Mouse (Mus musculus) brain, embryonic 14.5 days (tissue): ENCODE measurements around the gene Mpzl1. TPM values are rescaled to one million over a fixed set of nuclear protein-coding genes. Genes with fewer than 3 reads are reported as not detected.

ENCODE experiments used
- DNase-seq: peaks from one replicate; pipeline ENCODE4 v3.0.0-alpha.2; 2011; ENCODE audit warnings: low read depth
- CTCF ChIP-seq: fragments of 200-500 bp; IDR thresholded peaks from 2 replicates; pipeline ENCODE4 v1.5.1; 2012; ENCODE audit warnings: inconsistent platforms, mild to moderate bottlenecking, moderate library complexity, borderline replicate concordance; ENCODE audit not compliant: insufficient read depth, insufficient read length; ENCODE audit errors: extremely low read depth
- POLR2A ChIP-seq: fragments of 200-500 bp; IDR thresholded peaks from 2 replicates; pipeline ENCODE4 v1.6.1; 2012; ENCODE audit warnings: mild to moderate bottlenecking, inconsistent platforms, borderline replicate concordance; ENCODE audit not compliant: poor library complexity, insufficient read depth, insufficient read length, severe bottlenecking; ENCODE audit errors: extremely low read depth
- polyA plus RNA-seq: library from polyadenylated mRNA; depleted of rRNA; stranded (reverse); fragments of >200 nt; gene quantifications from 2 replicates; pipeline ENCODE4 v1.2.3, GENCODE M21; 2012

Mpzl1 gene
- polyA plus RNA-seq, 1 experiment: 142 TPM

DNA sequence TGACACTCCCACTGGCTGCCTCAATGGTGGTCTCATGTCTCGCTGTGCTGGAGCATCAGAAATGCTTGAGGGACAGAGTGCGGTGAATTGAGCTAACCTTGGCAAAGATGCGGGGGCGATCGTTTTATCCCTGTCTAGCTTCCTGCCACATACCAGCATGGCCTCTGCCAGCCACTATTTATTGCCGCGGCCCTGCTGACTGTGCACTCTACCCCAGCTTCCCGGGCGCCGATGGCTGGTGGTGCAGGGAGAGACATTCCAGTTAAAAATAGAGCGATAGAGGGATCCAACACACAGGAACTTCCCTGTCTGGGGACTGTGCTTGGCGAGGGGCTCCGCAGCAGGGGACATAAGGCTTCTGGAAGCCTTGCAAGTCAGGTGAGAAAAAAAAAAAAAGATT is 33.0 kb upstream of the Mpzl1 start:
- DNase-seq: no peak
- TF ChIP-seq POLR2A (no peak), CTCF (no peak)

- no peak for TF ChIP-seq CTCF
- TF ChIP-seq POLR2A: no peak
- no peak for DNase-seq
Observed at GRCm38 (mm10) chr1:165666944-165667343, 32.6 kb upstream of the Mpzl1 start.

- no peak for DNase-seq
- no peak for TF ChIP-seq POLR2A
- TF ChIP-seq CTCF: no peak
Observed at GRCm38 (mm10) chr1:165665758-165666157, 31.4 kb upstream of the Mpzl1 start.

DNA sequence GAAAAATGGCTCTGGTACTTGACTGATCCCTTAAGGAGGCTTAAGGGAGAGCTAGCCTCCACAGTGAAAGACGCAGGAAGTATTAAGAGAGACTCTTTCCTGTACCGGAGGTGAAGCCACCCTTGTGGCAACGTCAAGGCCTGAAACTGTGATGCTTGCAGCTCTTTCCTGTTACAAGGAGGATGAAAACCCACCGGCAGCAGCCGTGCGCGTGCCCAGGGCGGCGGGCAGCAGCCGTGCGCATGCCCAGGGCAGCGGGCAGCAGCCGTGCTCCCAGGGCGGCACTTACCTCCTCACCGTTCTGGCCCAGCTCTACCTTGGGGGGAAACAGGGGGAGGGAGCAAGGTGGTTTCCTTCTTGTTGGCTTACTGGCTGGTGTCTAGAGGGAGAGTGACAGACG is 28.9 kb upstream of the Mpzl1 start:
- TF ChIP-seq CTCF (no peak), POLR2A (no peak)
- no peak for DNase-seq

DNA sequence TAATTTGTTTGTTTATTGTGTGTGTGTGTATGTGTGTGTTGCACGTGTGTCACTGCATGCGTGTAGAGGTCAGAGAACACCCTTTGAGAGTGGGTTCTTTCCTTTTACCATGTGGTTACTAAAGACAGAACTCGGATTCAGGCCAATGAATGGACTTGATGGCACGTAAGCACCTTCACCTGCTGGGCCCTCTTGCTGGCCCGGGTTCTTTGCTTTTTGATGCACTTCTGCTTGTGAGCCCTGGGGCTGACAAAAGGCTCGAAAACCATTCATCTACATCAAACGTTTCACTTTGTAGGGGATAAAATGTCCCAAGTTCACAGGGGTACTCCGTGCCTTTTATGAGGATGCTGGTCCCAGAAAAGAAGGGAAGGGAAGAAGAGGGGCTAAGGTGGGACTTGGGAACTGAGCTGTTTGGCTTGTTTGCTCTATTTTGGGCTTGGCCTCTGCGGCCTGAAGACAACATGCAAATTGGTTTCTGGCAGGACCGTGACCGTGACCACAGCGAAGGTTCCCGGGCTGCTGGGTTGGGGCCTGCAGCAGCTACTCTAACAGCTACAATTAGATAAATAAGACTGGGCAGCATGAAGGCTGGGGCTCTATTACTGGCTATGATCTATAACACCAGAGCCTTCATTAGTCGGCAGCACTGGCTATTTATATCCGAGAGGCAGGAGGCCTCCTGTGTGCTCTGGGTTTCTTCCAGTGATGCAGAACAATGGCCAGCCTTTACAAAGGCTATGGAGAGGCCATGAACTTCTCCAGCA is 28.3 kb upstream of the Mpzl1 start:
- TF ChIP-seq CTCF (no peak), POLR2A (no peak)
- DNase-seq: peak; percentile 60

- TF ChIP-seq CTCF (no peak), POLR2A (no peak)
Observed at GRCm38 (mm10) chr1:165661725-165662124, 27.4 kb upstream of the Mpzl1 start.

GRCm38 (mm10) chr1:165661191-165661590 is 26.9 kb upstream of the Mpzl1 start:
- TF ChIP-seq CTCF (no peak), POLR2A (no peak)
- DNase-seq: no peak

More at GRCm38 (mm10) chr1:165661725-165662124, 27.4 kb upstream of the Mpzl1 start:
- no peak for DNase-seq

GRCm38 (mm10) chr1:165660774-165661173 is 26.4 kb upstream of the Mpzl1 start:
- TF ChIP-seq CTCF: peak; percentile 80
- TF ChIP-seq POLR2A: no peak
- DNase-seq: peak; percentile 85

- DNase-seq: peak; percentile 88
- TF ChIP-seq POLR2A (no peak), CTCF (peak; percentile 68; the same call in 1 of the 2 replicates)
Observed at GRCm38 (mm10) chr1:165658602-165659001, 24.3 kb upstream of the Mpzl1 start.

GRCm38 (mm10) chr1:165655482-165655881 is 21.1 kb upstream of the Mpzl1 start:
- no peak for TF ChIP-seq CTCF
- no peak for TF ChIP-seq POLR2A
- DNase-seq: no peak

- no peak for DNase-seq
- TF ChIP-seq CTCF: peak; percentile 26; the same call in 1 of the 2 replicates
- TF ChIP-seq POLR2A: no peak
Observed at GRCm38 (mm10) chr1:165655022-165655421, 20.7 kb upstream of the Mpzl1 start.
